Mouse (Mus musculus) megakaryocyte, embryonic 14.5 days (primary cell): ENCODE data around the gene Fcho2.

ENCODE experiments used
- FLI1 ChIP-seq: IDR thresholded peaks from 2 replicates; pipeline ENCODE4 v1.6.1; 2012; ENCODE audit warnings: low read length, inconsistent platforms, mixed read lengths
- GATA1 ChIP-seq: IDR thresholded peaks from 3 replicates; pipeline ENCODE4 v1.6.1; 2012; ENCODE audit warnings: mixed read lengths, low read length, inconsistent platforms, borderline replicate concordance

DNA sequence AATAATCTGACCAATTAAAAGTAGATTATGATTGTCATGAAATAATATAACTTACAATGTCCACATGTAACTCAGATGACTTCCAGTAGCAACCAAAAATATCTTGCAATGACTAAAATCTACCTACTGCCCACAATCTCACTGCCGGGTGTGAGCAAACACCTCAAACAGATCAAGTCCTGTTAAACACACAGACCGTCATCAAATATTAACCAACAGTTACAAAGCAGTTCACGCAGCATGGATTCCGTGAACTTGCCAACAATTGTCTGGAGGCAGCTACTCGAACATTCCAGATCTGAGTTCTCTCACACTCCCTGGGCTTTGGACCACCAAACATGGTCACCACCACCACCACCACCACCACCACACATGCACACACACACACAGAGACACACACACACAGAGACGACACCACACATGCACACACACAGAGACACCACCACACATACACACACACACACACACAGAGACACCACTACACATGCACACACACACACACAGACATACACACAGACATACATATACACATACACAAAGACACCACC is 99.7 kb downstream of the Fcho2 start:
- TF ChIP-seq GATA1 (no peak), FLI1 (no peak)
